Mouse (Mus musculus) heart, postnatal 0 days (tissue): ENCODE data around the gene Dip2a. TPM values are rescaled to one million over a fixed set of nuclear protein-coding genes. Genes with fewer than 3 reads are reported as not detected.

ENCODE experiments used
- ATAC-seq: fragments of 200-750 bp; cut with Nextera tagmentation; 2 replicates; pipeline ENCODE4 v1.8.0; 2017; ENCODE audit warnings: low read depth, moderate number of reproducible peaks, moderate library complexity; ENCODE audit not compliant: insufficient read depth
- DNase-seq: peaks from one replicate; pipeline ENCODE4 v3.0.0-alpha.2; 2016; ENCODE audit warnings: low spot score
- H3K27ac ChIP-seq: fragments of 300-500 bp; sonication (generic); 2 replicates; pipeline ENCODE4 v1.5.1; 2014; ENCODE audit warnings: low read depth, mild to moderate bottlenecking
- H3K27me3 ChIP-seq: fragments of 300-500 bp; sonication (generic); 2 replicates; pipeline ENCODE4 v1.6.1; 2014; ENCODE audit warnings: low read length, mixed read lengths; ENCODE audit not compliant: control insufficient read depth, insufficient read depth
- H3K36me3 ChIP-seq: fragments of 300-500 bp; sonication (generic); replicated peaks from 2 replicates; pipeline ENCODE4 v1.6.1; 2014; ENCODE audit warnings: low read length, mixed read lengths; ENCODE audit not compliant: control insufficient read depth, insufficient read depth
- H3K4me1 ChIP-seq: fragments of 300-500 bp; sonication (generic); 2 replicates; pipeline ENCODE4 v1.6.1; 2014; ENCODE audit warnings: antibody characterized with exemption; ENCODE audit not compliant: control insufficient read depth, insufficient read depth
- H3K4me2 ChIP-seq: fragments of 300-500 bp; sonication (generic); 2 replicates; pipeline ENCODE4 v1.6.1; 2014; ENCODE audit warnings: low read depth, mild to moderate bottlenecking, low read length, moderate library complexity
- H3K4me3 ChIP-seq: fragments of 300-500 bp; sonication (generic); 2 replicates; pipeline ENCODE4 v1.5.1; 2014; ENCODE audit warnings: low read depth, low read length
- H3K9ac ChIP-seq: fragments of 300-500 bp; sonication (generic); replicated peaks from 2 replicates; pipeline ENCODE4 v1.6.1; 2014; ENCODE audit warnings: low read depth, low read length, mixed read lengths
- H3K9me3 ChIP-seq: fragments of 300-500 bp; sonication (generic); replicated peaks from 2 replicates; pipeline ENCODE4 v1.6.1; 2016; ENCODE audit warnings: low read length; ENCODE audit not compliant: control insufficient read depth
- CTCF ChIP-seq: IDR thresholded peaks from 2 replicates; pipeline ENCODE4 v1.5.1; 2016; ENCODE audit warnings: antibody characterized with exemption, control low read depth, low read depth
- EP300 ChIP-seq: IDR thresholded peaks from 2 replicates; pipeline ENCODE4 v1.6.1; 2016; ENCODE audit warnings: antibody characterized with exemption, low read depth
- WGBS: fragments of 180-500 bp; shearing (Covaris S2); extraction: QIAGEN DNeasy Blood & Tissue Kit; methylation state at CpG from one replicate; pipeline ENCODE4 v1.1.7; 2014; 5-methylcytosine and 5-hydroxymethylcytosine counted together
- polyA plus RNA-seq: library from polyadenylated mRNA; unstranded; fragments of >200 nt; fragmentation: Nextera tagmentation; extraction: Ambion mirVana; gene quantifications from 2 replicates; pipeline ENCODE4 v1.2.1, GENCODE M21; 2015
- total RNA-seq: library from RNA; depleted of rRNA; stranded (reverse); fragments of >200 nt; gene quantifications from 2 replicates; pipeline ENCODE4 v1.2.3, GENCODE M21; 2014; ENCODE audit warnings: low replicate concordance

Gene Dip2a
- total and polyA plus RNA-seq, 2 experiments from 2014 or later, result 5.7 to 47.4 TPM

GRCm38 (mm10) chr10:76246601-76247000, 98.5 kb downstream of the Dip2a start:
- Histone ChIP-seq H3K9me3 (no peaks in the 10 kb centered on the region), H3K4me1 (no peaks in the 10 kb centered on the region), H3K36me3 (no peaks in the 10 kb centered on the region), H3K27me3 (no peaks in the 10 kb centered on the region), H3K9ac (no peak overlapping the region), H3K4me3 (no peak overlapping the region), H3K27ac (no peak overlapping the region), H3K4me2 (no peak overlapping the region)
- TF ChIP-seq EP300 (no peak), CTCF (no peak)
- WGBS, result 60% methylated on average over 4 of the region's 4 CpGs
- no peak for DNase-seq
- ATAC-seq, result no peak

DNA sequence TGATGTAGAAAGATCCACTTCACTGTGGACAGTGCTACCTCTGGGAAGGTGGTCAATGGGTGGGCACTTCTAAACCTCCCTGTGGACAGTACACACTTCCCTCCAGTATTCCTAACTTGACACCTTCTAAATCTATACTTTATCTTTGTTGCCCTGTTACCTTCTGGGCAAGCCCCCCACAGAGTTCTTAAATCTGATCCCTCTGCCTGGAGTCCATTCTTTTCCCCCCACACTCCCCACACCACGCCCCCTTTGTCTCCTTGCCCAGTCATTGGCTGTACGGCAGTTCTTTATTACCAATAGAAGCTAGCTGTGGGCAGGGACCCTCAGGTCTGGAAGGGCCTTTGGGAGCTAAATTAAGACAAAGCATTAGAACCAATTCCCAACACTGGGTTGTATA, 100.0 kb downstream of the Dip2a start:
- WGBS, result 72% methylated on average over 2 of the region's 2 CpGs
- no peak for DNase-seq
- H3K9ac ChIP-seq, result no peak overlapping the region
- no peaks in the 10 kb centered on the region for H3K9me3 ChIP-seq
- H3K4me2 ChIP-seq, result no peak overlapping the region
- H3K36me3 ChIP-seq, result no peaks in the 10 kb centered on the region
- no peak overlapping the region for H3K4me3 ChIP-seq
- no peaks in the 10 kb centered on the region for H3K4me1 ChIP-seq
- H3K27me3 ChIP-seq, result no peaks in the 10 kb centered on the region
- TF ChIP-seq CTCF (no peak), EP300 (no peak)
- H3K27ac ChIP-seq, result no peak overlapping the region
- no peak for ATAC-seq

DNA sequence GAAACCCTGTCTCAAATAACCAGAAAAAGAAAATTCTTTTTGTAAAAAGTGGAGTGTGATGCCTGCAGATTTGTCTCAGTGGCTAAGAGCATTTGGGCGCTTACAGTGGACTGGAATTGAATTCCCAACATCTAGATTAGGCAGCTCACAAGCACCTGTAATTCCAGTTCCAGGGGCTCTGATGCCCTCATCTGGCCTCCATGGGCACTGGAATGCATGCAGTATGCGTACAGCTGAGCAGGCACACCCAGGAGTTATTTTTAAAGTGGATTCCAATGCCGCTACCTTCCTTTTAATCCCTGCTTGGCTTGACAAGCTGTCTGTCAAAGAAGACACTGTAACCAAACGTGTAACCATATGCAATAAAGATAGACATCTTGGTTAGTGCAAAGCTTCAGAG, 105.7 kb downstream of the Dip2a start:
- Histone ChIP-seq H3K9me3 (no peaks in the 10 kb centered on the region), H3K4me2 (no peak overlapping the region), H3K36me3 (no peaks in the 10 kb centered on the region), H3K27me3 (no peaks in the 10 kb centered on the region), H3K9ac (no peak overlapping the region), H3K4me1 (peaks cover 13% of the 10 kb centered on the region; the same call in 1 of the 2 replicates), H3K4me3 (no peak overlapping the region), H3K27ac (0 out of 2 replicates have a peak overlapping the region, but pooled peaks have one; percentile 6)
- 37% methylated on average over 4 of the region's 4 CpGs for WGBS
- DNase-seq, result no peak
- ATAC-seq, result no peak
- TF ChIP-seq CTCF, result peak; percentile 18; the same call in 1 of the 2 replicates
- TF ChIP-seq EP300, result no peak

DNA sequence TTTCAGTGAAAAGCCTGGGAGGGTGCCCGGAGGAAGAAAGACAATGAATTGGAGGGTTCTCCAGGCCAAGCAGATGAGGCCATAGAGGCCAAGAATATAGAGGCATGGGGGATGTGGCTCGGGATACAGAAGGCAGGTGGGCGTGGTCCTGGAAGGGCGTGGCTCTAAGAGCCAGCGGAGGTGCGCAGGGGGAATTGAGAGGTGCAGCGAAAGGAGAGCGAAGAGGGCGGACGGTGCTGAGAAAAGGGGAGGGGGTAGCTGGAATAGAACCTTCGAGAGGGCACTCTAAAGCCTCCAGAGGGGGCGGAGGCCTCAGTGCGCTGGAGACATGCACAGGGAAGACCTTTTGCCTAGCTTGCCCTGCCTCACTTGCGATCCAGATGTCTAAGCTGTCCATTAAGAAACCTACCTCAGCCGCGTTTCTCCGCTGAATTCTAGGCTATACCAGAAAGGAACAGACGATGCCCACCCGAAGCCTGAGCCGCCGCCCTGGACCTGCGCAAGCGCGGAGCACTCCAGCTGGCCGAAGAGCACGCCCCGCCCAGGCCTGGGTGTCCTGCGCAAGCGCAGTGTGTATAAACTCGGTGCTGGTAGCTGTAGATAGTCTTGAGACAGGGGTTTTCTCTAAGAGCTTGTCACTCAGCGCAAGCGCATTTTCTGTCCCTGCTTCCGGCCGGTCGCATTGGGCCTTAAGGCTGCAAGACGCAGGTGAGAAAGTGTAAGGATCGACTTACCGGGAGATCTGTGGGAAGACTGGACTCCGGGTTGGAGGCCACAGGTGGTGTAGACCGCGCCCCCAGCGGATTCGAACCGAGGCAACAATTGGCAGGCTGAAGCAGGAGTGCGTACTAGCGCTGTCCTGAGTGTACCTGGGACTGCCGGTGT, 107.5 kb downstream of the Dip2a start, which contains the start of gene Prmt2:
Gene Prmt2 (minus strand): TSS at position 525 of the 885 bp plus-strand sequence.
- H3K9ac ChIP-seq, result peak within 1 kb of the TSS; percentile 58
- peak within 1 kb of the TSS; percentile 89 for H3K4me3 ChIP-seq
- no peaks in the 10 kb centered on the region for H3K9me3 ChIP-seq
- peak; percentile 98 for ATAC-seq
- WGBS, result 1% methylated on average over 46 of the region's 47 CpGs
- H3K27ac ChIP-seq, result peak within 1 kb of the TSS; percentile 74
- 0 out of 2 replicates have a peak, but pooled peaks have one; percentile 5 for TF ChIP-seq CTCF
- TF ChIP-seq EP300, result no peak
- peaks cover 13% of the 10 kb centered on the region; the same call in 1 of the 2 replicates for H3K4me1 ChIP-seq
- peak within 1 kb of the TSS; percentile 95 for H3K4me2 ChIP-seq
- H3K36me3 ChIP-seq, result no peaks in the 10 kb centered on the region
- no peaks in the 10 kb centered on the region for H3K27me3 ChIP-seq
- DNase-seq, result peak; percentile 95

DNA sequence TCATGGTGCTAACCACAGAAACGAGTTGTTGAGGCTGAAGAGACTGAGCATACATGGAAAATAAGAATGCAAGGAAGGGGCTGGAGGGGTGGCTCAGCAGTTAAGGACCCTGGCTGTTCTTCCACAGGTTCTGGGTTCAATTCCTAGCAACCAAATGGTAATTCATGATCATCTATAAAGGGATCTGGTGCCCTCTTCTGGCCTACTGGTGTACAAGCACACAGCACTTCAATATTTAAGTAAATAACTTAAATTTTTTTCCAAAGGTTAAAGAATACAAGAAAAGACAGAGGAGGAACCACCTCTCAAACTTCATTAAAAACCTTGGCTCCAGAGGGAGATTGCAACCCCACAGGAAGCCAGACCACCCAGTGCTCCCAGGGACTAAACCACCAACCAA, 115.5 kb downstream of the Dip2a start:
- H3K9me3 ChIP-seq, result no peaks in the 10 kb centered on the region
- H3K9ac ChIP-seq, result no peak overlapping the region
- H3K4me1 ChIP-seq, result no peaks in the 10 kb centered on the region
- DNase-seq (no peak), ATAC-seq (no peak)
- no peaks in the 10 kb centered on the region for H3K27me3 ChIP-seq
- H3K27ac ChIP-seq, result no peak overlapping the region
- 67% methylated on average over 1 of the region's 1 CpGs for WGBS
- no peak overlapping the region for H3K4me3 ChIP-seq
- H3K4me2 ChIP-seq, result no peak overlapping the region
- peaks cover 15% of the 10 kb centered on the region for H3K36me3 ChIP-seq
- TF ChIP-seq EP300 (no peak), CTCF (peak; percentile 21; the same call in 1 of the 2 replicates)
